Mouse (Mus musculus) E14TG2a.4 (cell line): ENCODE measurements at regions not wholly inside any gene's neighbourhood (a gene's known extent, or its start where the extent isn't known, plus 50 kb on each side); places are given as distances from the start of the nearest gene placed in this dataset.

Experiments used
- H3K27me3 ChIP-seq: 2 replicates; pipeline ENCODE4 v1.6.1; 2014; ENCODE audit warnings: low read length, control low read depth; ENCODE audit not compliant: insufficient read depth
- H3K36me3 ChIP-seq: 2 replicates; pipeline ENCODE4 v1.6.1; 2014; ENCODE audit warnings: low read length, control low read depth; ENCODE audit not compliant: insufficient read depth
- H3K4me1 ChIP-seq: replicated peaks from 2 replicates; pipeline ENCODE4 v1.6.1; 2014; ENCODE audit warnings: low read depth, low read length, control low read depth
- H3K4me3 ChIP-seq: replicated peaks from 2 replicates; pipeline ENCODE4 v1.5.1; 2014; ENCODE audit warnings: mild to moderate bottlenecking, low read length
- H3K9me3 ChIP-seq: 2 replicates; pipeline ENCODE4 v1.6.1; 2014; ENCODE audit warnings: low read length, control low read depth
- CTCF ChIP-seq: conservative IDR thresholded peaks from 2 replicates; pipeline ENCODE4 v1.5.1; 2014; ENCODE audit warnings: low read length
- NANOG ChIP-seq: IDR thresholded peaks from 2 replicates; pipeline ENCODE4 v1.6.1; 2014; ENCODE audit warnings: borderline replicate concordance, low read length, mixed read lengths
- POU5F1 ChIP-seq: IDR thresholded peaks from 2 replicates; pipeline ENCODE4 v1.6.1; 2014; ENCODE audit warnings: low read length, borderline replicate concordance

DNA sequence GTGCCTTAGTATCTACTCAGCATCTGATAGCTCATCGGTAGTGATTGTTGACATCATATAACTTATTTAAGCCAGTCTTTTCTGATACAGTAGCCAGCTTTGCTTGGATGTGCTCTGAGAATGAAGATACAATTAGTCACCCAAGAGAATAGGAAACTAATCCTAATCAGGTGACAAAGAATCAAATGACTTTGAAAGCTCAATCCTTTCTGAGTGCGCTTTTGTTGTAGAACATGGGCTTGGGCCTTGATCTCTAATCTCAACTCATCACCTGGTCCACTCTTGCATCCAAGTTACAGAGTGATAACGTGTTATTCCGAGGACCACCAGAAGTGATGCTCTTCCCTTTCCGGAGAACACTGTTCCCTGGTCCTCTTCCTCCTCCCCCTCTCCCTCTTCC is 86.9 kb upstream of the Cpm start:
- Histone ChIP-seq H3K9me3 (no peaks in the 10 kb centered on the region), H3K27me3 (peaks cover 9% of the 10 kb centered on the region; the same call in 1 of the 2 replicates), H3K4me3 (no peak overlapping the region), H3K36me3 (no peaks in the 10 kb centered on the region), H3K4me1 (no peaks in the 10 kb centered on the region)
- TF ChIP-seq NANOG, result no peak
- TF ChIP-seq POU5F1, result no peak
- no peak for TF ChIP-seq CTCF

DNA sequence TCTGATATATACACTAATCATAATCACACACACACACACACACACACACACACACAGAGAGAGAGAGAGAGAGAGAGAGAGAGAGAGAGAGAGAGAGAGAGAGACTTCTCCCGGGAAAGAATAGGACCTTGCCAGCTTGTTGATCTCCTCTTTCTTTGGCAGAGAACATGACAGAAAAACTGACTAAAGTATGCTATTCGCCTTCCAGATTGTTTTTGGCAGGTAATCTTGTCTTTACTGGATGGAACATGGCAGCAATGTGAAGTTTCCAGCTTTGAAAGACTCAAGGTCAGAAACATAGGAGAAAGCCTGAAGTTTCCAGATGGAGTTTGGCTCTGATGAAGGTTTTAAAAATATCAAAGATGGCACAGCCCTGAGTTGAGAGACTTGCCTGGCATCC is 87.8 kb upstream of the Cpm start:
- Histone ChIP-seq H3K36me3 (no peaks in the 10 kb centered on the region), H3K4me3 (no peak overlapping the region), H3K27me3 (peaks cover 4% of the 10 kb centered on the region; the same call in 1 of the 2 replicates), H3K9me3 (no peaks in the 10 kb centered on the region), H3K4me1 (no peaks in the 10 kb centered on the region)
- no peak for TF ChIP-seq POU5F1
- TF ChIP-seq CTCF, result no peak
- TF ChIP-seq NANOG, result no peak

- Histone ChIP-seq H3K36me3 (no peaks in the 10 kb centered on the region), H3K4me1 (no peaks in the 10 kb centered on the region), H3K4me3 (no peak overlapping the region), H3K9me3 (no peaks in the 10 kb centered on the region), H3K27me3 (peaks cover 4% of the 10 kb centered on the region; the same call in 1 of the 2 replicates)
- TF ChIP-seq CTCF (no peak), POU5F1 (no peak), NANOG (no peak)
Measured at GRCm38 (mm10) chr10:117540747-117541398, 88.4 kb upstream of the Cpm start.

GRCm38 (mm10) chr10:117540112-117540594 is 89.1 kb upstream of the Cpm start:
- H3K36me3 ChIP-seq, result no peaks in the 10 kb centered on the region
- no peaks in the 10 kb centered on the region for H3K4me1 ChIP-seq
- no peaks in the 10 kb centered on the region for H3K9me3 ChIP-seq
- peaks cover 4% of the 10 kb centered on the region; the same call in 1 of the 2 replicates for H3K27me3 ChIP-seq
- no peak overlapping the region for H3K4me3 ChIP-seq
- TF ChIP-seq POU5F1 (no peak), NANOG (no peak), CTCF (no peak)

DNA sequence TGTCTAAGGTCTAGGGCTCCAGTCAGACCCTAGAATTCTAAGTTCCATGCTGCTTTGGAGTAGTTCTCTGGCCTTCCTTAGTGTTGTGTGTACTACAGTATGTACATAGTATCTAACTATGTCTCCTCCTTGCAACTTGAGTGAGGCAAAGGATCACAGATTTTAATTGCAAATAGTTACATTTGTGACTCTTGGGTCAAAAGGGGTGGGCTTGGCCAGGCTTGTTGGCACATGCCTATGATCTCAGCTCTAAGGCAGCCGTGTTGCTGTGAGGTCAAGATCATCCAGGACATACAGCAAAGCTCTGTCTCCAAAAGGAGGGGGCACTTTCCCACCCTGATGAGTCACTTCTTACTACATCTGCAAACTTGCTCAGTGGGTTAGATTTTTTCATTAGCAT is 89.8 kb upstream of the Cpm start:
- H3K4me1 ChIP-seq, result no peaks in the 10 kb centered on the region
- TF ChIP-seq POU5F1, result no peak
- TF ChIP-seq CTCF, result no peak
- TF ChIP-seq NANOG, result no peak
- no peak overlapping the region for H3K4me3 ChIP-seq
- H3K9me3 ChIP-seq, result no peaks in the 10 kb centered on the region
- H3K27me3 ChIP-seq, result peaks cover 4% of the 10 kb centered on the region; the same call in 1 of the 2 replicates
- no peaks in the 10 kb centered on the region for H3K36me3 ChIP-seq

DNA sequence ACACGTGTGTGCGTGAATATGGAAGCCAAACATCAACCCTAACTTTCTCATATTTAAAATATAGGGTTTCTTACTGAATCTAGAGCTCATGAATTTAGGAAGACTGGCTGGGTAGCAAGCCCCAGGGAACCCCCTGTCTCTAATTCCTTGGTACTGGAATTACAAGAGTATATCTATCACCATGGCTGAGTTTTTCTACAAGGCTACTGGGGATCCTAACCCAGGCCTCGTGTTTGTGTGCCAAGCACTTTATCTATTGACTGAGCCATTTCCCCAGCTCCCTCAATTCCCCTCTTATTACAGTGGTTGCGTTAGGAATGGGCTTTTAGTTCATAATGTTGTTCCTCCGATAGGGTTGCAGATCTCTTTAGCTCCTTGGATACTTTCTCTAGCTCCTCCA is 90.6 kb upstream of the Cpm start:
- peaks cover 3% of the 10 kb centered on the region; the same call in 1 of the 2 replicates for H3K27me3 ChIP-seq
- H3K4me1 ChIP-seq, result no peaks in the 10 kb centered on the region
- no peak overlapping the region for H3K4me3 ChIP-seq
- H3K36me3 ChIP-seq, result no peaks in the 10 kb centered on the region
- TF ChIP-seq CTCF (no peak), POU5F1 (no peak), NANOG (no peak)
- H3K9me3 ChIP-seq, result no peaks in the 10 kb centered on the region

DNA sequence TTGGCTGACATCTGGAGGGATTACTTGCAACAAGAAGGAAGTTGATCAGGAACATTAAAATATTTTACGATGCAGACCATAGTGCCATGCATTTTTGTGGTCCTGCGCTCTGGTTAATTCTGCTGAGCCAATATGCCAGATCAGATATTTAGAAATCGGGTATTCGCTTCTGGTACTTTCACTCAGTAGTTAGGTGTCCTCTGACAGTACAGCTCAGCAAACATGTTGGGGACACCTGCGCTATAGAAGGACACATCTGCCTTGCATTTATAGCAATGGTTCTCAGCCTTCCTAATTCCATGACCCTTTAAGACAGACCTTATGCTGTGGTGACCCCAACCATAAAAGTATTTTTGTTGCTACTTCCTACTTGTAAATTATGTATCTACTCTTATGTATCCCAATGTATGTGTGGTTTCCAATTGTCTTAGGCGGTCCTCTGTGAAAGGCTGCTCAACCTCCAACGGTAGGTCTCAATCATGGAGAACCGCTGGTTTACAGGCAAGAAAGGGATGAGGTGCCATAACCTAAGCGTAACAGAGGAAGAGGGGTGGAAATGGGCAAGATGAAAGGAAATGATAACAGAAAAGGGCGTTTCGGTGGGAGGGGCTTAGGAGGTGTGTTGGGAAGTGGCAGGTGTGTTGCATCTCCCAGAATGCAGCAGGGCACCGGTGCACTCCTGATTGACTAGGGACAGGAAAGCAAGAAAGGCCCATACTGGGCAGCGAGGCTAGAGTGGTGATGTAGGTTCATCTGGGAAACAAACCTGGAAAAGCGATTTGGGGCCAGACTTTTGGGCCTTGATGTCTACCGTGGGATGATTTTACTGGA is 92.3 kb upstream of the Cpm start:
- no peaks in the 10 kb centered on the region for H3K36me3 ChIP-seq
- H3K4me3 ChIP-seq, result no peak overlapping the region
- no peaks in the 10 kb centered on the region; the same call in 1 of the 2 replicates for H3K27me3 ChIP-seq
- no peak for TF ChIP-seq NANOG
- TF ChIP-seq POU5F1, result no peak
- TF ChIP-seq CTCF, result no peak
- H3K4me1 ChIP-seq, result no peaks in the 10 kb centered on the region
- no peaks in the 10 kb centered on the region for H3K9me3 ChIP-seq

DNA sequence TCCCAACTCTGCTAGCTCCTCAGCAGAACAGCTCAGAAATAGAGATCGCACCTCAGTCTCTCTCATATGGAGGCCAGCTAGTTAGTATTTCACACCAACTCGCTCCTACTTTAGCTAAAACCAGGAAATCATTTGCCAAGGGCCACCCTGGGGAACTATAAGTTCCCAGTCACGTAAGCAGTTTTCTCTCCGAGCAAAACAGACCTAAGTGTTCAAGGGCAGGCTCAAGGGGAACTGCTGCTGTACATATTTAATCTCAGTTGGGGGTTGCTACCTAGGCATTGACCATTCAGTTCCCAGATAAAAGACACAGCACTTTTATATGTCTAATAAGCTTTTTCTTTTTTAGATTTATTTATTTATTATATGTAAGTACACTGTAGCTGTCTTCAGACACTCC is 93.5 kb upstream of the Cpm start:
- H3K36me3 ChIP-seq, result no peaks in the 10 kb centered on the region
- H3K4me1 ChIP-seq, result no peaks in the 10 kb centered on the region
- TF ChIP-seq NANOG (no peak), CTCF (no peak), POU5F1 (no peak)
- no peaks in the 10 kb centered on the region for H3K9me3 ChIP-seq
- H3K4me3 ChIP-seq, result no peak overlapping the region
- H3K27me3 ChIP-seq, result no peaks in the 10 kb centered on the region; the same call in 1 of the 2 replicates
